Mouse (Mus musculus) megakaryocyte, embryonic 14.5 days (primary cell): Measurements from ENCODE around the gene Lurap1.

Source experiments
- FLI1 ChIP-seq: IDR thresholded peaks from 2 replicates; pipeline ENCODE4 v1.6.1; 2012; ENCODE audit warnings: low read length, inconsistent platforms, mixed read lengths
- GATA1 ChIP-seq: IDR thresholded peaks from 3 replicates; pipeline ENCODE4 v1.6.1; 2012; ENCODE audit warnings: mixed read lengths, low read length, inconsistent platforms, borderline replicate concordance

- no peak for TF ChIP-seq GATA1
- TF ChIP-seq FLI1, result no peak
Observed at GRCm38 (mm10) chr4:116162142-116162541, 11.0 kb upstream of the Lurap1 start.
